Mouse (Mus musculus): ENCODE data around the gene Smyd2. TPM values are rescaled to one million over a fixed set of nuclear protein-coding genes. Genes with fewer than 3 reads are reported as not detected.

Smyd2 gene
- total RNA-seq, 2 experiments from 2014 or later, result 97.9 to 100 TPM

- no peak for DNase-seq (ENCODE audit: low spot score in 2 of 2)
Observed at GRCm38 (mm10) chr1:189920701-189921567, 1.2 kb downstream of the Smyd2 start.

GRCm38 (mm10) chr1:189919756-189920155, 2.4 kb downstream of the Smyd2 start:
- DNase-seq (ENCODE audit: low spot score in 2 of 2), result no peak

GRCm38 (mm10) chr1:189917126-189917500, 5.0 kb downstream of the Smyd2 start:
- DNase-seq (ENCODE audit: low spot score in 2 of 2), result no peak

GRCm38 (mm10) chr1:189916422-189917125, 5.6 kb downstream of the Smyd2 start:
- DNase-seq (ENCODE audit: low spot score in 2 of 2), result no peak

- DNase-seq (ENCODE audit: low spot score in 2 of 2), result no peak
Observed at GRCm38 (mm10) chr1:189913093-189913760, 8.9 kb downstream of the Smyd2 start.

DNA sequence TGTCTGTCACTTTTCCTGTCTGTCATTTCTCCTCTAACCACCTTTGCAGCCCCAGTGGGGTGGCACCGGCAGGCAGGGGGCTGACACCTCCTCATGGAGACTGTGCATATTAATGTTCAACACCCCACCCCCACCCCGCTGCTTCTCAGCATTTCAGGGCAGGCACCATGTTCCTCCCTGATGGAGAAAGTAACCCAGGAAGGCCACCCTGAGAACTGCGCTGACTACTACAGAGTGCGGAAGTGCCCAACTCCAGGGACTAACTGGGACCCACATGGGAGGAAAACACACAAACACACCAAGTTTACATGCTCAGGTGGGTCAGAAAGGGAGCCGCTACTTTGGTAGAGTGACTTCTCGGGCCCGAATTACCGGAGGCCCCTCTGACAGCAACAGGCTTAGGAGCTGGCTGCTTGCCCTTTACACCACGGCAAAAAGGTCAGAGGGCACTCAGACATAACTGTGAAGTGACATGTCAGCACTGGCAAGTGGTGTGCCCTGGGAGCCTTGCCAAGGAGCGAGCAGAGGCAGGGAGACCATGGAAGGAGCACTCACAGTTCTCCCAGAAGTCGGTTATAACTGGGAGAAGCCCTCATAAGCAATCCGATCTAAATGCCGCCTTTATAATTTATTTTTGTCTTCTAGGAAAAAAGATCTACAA, 11.3 kb downstream of the Smyd2 start:
- DNase-seq (ENCODE audit: low spot score in 2 of 2), result no peak

- no peak for DNase-seq (ENCODE audit: low spot score in 2 of 2)
Observed at GRCm38 (mm10) chr1:189903169-189903568, 19.0 kb downstream of the Smyd2 start.

DNA sequence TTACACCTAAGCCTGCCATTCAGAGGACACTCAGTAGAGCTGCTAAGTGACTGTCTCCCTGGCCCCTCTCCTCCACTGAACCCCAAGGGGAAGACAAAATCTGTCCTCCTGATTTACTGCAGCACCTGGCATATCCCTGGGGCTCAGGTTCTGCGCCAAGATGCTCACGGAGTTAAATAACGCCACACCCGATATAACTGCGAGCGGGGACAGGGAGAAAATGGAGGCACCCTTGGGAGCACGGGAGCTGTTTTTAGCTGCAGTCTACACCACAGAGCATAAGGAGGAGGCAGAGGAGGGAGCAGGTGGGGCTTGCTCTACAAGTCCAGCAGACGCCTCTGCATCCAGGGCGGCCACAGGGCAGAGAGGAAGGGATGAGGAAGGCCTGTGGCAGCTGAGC, 19.8 kb downstream of the Smyd2 start:
- no peak for DNase-seq (ENCODE audit: low spot score in 2 of 2)

GRCm38 (mm10) chr1:189899526-189899925, 22.6 kb downstream of the Smyd2 start:
- no peak for DNase-seq (ENCODE audit: low spot score in 2 of 2)

- DNase-seq (ENCODE audit: low spot score in 2 of 2), result no peak
Observed at GRCm38 (mm10) chr1:189898708-189899107, 23.5 kb downstream of the Smyd2 start.

GRCm38 (mm10) chr1:189897861-189898260, 24.3 kb downstream of the Smyd2 start:
- DNase-seq (ENCODE audit: low spot score in 2 of 2), result no peak

DNA sequence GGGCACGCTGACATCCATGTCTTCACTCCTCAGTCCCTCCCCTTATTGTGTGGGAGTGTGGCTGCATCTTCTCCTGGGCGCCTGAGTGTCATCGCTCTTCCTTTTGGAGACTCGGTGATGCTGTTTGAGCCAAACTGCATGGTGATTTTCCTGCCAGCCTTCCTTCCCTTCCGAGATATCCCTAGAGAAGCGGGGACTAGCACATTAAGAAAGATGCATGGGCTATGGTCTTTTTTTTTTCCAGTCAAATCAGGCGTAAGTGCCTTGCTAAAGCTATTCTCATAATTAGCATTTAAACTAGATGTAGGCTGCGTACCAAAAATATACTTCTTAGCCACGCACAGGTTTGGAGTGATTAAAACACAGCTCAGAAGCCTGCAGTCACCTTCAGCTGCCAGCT, 28.0 kb downstream of the Smyd2 start:
- DNase-seq (ENCODE audit: low spot score in 2 of 2), result no peak

DNA sequence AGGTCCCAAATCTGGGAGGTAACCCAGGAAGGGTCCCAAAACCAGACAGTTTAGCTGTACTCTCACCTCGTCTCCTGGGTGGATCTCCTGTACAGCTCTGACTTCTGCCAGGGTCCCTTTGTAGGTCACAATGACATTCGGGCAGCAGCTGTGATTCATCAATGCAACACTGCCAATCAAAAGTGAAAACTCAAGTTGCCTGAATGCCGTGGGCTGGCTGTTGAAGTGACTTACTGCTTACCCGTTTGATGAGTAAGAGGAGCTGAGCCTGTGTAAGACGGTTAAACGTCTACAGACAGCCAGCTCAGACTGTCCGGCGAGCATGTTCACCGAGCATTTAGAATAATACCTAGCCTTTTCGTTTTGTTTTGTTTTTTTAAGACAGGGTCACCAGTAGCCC, 33.4 kb downstream of the Smyd2 start:
- no peak for DNase-seq (ENCODE audit: low spot score in 2 of 2)

DNA sequence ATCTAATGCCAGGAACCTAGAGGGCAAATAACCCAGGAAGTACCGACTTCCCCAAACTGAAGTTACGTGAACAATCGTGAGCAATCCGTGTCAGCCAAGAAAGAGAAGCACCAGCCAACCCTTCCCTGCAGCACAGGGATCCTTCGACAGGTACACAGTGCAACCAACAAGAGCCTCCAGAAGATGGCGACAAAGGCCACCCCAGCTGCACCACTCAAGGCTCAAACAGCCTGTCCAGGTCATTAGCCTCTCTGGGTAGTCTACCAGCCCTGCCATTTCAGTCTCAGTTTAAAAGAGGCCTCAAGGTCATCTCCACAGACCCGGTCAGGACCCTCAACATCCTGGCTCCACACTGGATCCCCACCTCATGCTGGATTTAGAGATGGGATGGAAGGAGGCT, 34.6 kb downstream of the Smyd2 start:
- no peak for DNase-seq (ENCODE audit: low spot score in 2 of 2)

DNA sequence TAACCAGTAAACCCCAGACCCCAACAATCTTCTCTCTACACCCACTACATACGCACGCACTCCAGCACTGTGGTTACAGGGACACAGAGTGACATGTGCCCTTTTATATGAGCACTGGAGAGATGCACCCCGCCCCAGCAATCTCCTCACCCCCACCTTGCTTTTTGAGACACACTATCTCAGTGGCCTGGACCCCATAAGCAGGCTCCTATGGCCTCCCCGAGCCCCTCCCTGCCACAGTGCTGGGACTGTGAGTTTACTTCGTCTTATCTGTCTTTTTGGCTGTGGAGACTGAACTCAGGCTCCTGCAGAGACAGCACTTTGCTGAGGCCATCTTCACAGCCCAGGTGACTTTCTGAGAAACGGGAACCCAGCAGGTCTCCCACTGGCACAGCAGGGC, 36.2 kb downstream of the Smyd2 start:
- DNase-seq (ENCODE audit: low spot score in 2 of 2), result no peak

- no peak for DNase-seq (ENCODE audit: low spot score in 2 of 2)
Observed at GRCm38 (mm10) chr1:189884951-189885350, 37.2 kb downstream of the Smyd2 start.

GRCm38 (mm10) chr1:189883531-189884170, 38.5 kb downstream of the Smyd2 start:
- peak; percentile 42 to 46 for DNase-seq (ENCODE audit: low spot score in 2 of 2)

GRCm38 (mm10) chr1:189882886-189883285, 39.3 kb downstream of the Smyd2 start:
- DNase-seq (ENCODE audit: low spot score in 2 of 2), result peak in 1 of 2 experiments; percentile 33

DNA sequence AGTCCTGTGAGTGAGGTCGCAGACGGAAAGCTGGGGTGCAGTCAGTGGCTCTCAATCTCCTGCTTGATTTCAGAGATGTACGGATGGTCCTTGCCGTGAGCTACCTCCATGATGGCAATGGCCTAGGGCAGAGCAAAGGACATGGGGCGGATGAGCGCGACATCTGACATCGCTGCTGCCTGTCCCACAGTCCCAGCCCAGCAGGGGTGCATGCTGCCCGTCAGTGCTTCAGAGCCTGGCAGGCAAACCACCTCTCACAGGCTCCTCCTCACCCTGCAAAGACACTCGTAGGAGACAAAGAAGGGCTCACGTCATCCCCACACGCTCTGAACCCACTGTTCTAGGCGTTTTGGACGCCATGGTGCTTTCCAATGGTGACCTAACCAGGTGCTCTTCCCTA, 41.4 kb downstream of the Smyd2 start:
- no peak for DNase-seq (ENCODE audit: low spot score in 2 of 2)

DNA sequence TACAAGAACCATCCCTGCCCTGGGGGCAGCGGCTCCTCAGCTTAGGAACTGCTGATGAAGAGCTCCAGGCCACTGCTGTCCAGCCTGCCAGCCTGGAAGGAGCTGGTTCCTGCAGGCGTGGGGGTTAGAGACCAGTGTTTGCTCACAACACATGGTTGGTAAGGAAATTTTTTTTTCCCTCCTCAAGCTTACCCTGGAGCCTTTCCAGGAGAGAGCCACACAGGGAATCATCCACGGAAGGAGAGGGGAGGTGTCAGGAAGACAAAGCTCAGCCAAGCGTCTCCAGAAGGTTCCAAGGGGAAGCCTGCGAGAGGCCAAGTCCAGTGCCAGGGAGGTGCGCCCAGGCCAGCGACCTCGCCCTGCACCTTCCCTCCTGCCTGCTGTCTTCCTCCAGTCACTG, 42.2 kb downstream of the Smyd2 start:
- DNase-seq (ENCODE audit: low spot score in 2 of 2), result no peak

DNA sequence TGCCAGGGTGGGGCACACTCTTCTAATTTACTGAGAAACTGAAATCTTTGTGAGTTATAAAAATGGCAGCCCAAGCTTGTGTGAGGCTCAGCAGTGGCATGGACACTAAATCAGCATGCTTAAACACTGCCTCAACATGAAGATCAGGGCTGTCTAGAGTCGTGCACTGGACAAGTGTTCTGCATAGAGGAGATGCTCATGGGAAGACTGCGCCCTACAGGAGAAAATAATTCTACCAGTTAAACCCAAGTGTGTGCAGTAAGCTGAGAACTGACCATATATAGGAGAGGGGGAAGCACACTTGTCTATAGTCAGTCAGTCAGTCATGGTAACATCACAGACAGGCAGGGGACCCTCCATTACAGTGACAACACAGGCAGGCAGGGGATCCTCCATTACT, 43.0 kb downstream of the Smyd2 start:
- no peak for DNase-seq (ENCODE audit: low spot score in 2 of 2)
